Mouse (Mus musculus) midbrain, embryonic 10.5 days (tissue): ENCODE data around the gene Ndufaf8. TPM values are rescaled to one million over a fixed set of nuclear protein-coding genes. Genes with fewer than 3 reads are reported as not detected.
A peak's percentile ranks its signal among the peaks of the same experiment; 100 is the strongest.

Source experiments
- DNase-seq: peaks from one replicate; pipeline ENCODE4 v3.0.0-alpha.2; 2017; ENCODE audit warnings: low spot score
- H3K27ac ChIP-seq: fragments of 300-500 bp; sonication (generic); replicated peaks from 2 replicates; pipeline ENCODE4 v1.5.1; 2016; ENCODE audit warnings: mild to moderate bottlenecking
- H3K27me3 ChIP-seq: fragments of 300-500 bp; sonication (generic); 2 replicates; pipeline ENCODE4 v1.6.1; 2016; ENCODE audit warnings: low read depth, mild to moderate bottlenecking; ENCODE audit not compliant: poor library complexity, severe bottlenecking
- H3K36me3 ChIP-seq: fragments of 300-500 bp; sonication (generic); 2 replicates; pipeline ENCODE4 v1.6.1; 2016; ENCODE audit warnings: mild to moderate bottlenecking, moderate library complexity
- H3K4me1 ChIP-seq: fragments of 300-500 bp; sonication (generic); 2 replicates; pipeline ENCODE4 v1.6.1; 2016
- H3K4me3 ChIP-seq: fragments of 300-500 bp; sonication (generic); 2 replicates; pipeline ENCODE4 v1.5.1; 2016; ENCODE audit warnings: mild to moderate bottlenecking, moderate library complexity
- H3K9me3 ChIP-seq: fragments of 300-500 bp; sonication (generic); replicated peaks from 2 replicates; pipeline ENCODE4 v1.6.1; 2016; ENCODE audit warnings: mild to moderate bottlenecking
- WGBS: fragments of 180-500 bp; shearing (Covaris S2); methylation state at CpG from one replicate; pipeline ENCODE4 v1.1.7; 2016; 5-methylcytosine and 5-hydroxymethylcytosine counted together
- polyA plus RNA-seq: library from polyadenylated mRNA; unstranded; fragments of >200 nt; fragmentation: Nextera tagmentation; extraction: Ambion mirVana; gene quantifications from 2 replicates; pipeline ENCODE4 v1.2.1, GENCODE M21; 2016

Ndufaf8 gene
- polyA plus RNA-seq, 1 experiment from 2014 or later = 91.0 TPM

DNA sequence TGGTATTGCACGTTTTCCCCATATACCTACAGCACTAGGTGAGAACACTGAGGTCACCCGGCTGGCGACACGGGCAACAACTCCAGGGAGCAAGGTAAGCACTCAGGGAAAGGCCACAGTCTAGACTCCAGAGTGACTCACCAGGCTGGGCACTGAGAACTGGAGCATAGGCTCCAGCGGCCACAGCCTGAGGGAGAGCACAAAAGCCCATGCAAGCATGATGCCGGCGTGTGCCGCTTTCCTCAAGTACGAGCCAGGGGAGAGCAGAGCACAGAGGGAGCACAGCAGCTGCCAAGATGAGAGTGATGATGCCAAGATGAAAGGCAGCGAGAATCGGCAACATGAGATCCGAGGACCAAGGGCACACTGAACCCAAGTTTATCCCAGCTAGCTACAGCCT, 23.4 kb downstream of the Ndufaf8 start:
- peaks cover 64% of the 10 kb centered on the region for H3K36me3 ChIP-seq
- no peaks in the 10 kb centered on the region for H3K4me1 ChIP-seq
- no peak overlapping the region for H3K4me3 ChIP-seq
- no peaks in the 10 kb centered on the region for H3K9me3 ChIP-seq
- no peak overlapping the region for H3K27ac ChIP-seq
- no peaks in the 10 kb centered on the region for H3K27me3 ChIP-seq
- DNase-seq = no peak
- 95% methylated on average over 12 of the region's 12 CpGs for WGBS

DNA sequence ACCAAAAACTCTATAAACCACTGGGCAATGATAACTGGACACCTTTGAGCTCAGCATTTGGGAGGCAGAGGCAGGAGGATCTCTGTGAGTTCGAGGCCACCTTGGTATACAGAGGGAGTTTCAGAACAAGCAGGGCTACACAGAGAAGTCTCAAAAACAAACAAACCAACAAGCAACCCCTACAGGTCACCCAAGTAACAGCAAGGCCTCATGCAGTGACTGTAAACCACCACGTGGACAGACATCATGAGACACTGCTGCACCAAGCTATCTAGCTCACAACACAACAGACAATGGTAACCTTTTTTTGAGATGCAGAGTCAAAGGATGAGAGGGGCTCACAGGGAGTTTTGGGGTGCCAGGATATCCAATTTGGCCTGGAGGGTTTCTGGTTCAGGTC, 28.1 kb downstream of the Ndufaf8 start:
- no peak for DNase-seq
- H3K27ac ChIP-seq = no peak overlapping the region
- H3K9me3 ChIP-seq = no peaks in the 10 kb centered on the region
- no peaks in the 10 kb centered on the region for H3K4me1 ChIP-seq
- H3K36me3 ChIP-seq = peaks cover 73% of the 10 kb centered on the region
- no peak overlapping the region for H3K4me3 ChIP-seq
- H3K27me3 ChIP-seq = no peaks in the 10 kb centered on the region
- WGBS = 89% methylated on average over 2 of the region's 2 CpGs

DNA sequence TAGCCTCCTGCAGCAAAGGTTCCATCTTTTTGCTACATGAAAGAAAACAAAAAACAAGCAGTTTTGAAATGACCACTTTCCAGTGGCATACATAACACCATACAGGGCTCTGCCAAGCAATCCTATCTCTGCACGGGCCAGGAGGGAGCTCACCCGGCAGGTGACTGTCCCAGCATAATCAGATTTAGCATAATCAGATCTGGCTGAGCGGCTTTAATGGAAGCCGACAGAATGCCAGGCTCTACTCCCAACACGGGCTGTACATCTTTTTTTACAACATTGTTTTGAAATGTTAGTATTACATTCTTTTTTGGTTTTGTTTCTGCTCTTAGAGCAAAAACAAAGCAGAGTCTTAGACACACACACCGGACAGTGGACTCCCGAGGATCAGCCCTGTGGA, 30.6 kb downstream of the Ndufaf8 start:
- no peaks in the 10 kb centered on the region for H3K9me3 ChIP-seq
- H3K27me3 ChIP-seq = no peaks in the 10 kb centered on the region
- no peak overlapping the region for H3K27ac ChIP-seq
- H3K4me1 ChIP-seq = no peaks in the 10 kb centered on the region
- WGBS = 80% methylated on average over 7 of the region's 7 CpGs
- H3K36me3 ChIP-seq = peaks cover 82% of the 10 kb centered on the region
- no peak overlapping the region for H3K4me3 ChIP-seq
- no peak for DNase-seq

DNA sequence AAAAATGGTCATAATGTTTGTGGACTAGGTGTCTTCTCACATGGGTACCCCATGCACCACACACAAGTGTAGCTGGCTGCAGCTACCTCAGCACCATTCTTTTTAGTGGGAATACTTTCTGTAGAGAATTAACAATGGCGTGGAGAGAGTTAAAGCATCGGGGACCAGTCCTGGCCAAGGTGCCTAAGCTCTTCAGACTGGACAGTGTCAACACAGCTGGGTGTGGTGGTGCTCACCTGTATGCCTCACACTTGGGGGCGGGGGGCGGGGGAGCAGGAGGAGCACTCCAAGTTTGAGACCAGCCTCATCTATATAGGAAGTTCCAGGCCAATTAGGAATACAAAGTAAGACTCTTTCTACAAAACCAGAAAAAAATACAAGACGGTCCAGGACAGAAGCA, 35.4 kb downstream of the Ndufaf8 start:
- no peaks in the 10 kb centered on the region for H3K27me3 ChIP-seq
- no peak overlapping the region for H3K27ac ChIP-seq
- no peak for DNase-seq
- WGBS = 95% methylated on average over 5 of the region's 5 CpGs
- H3K4me3 ChIP-seq = no peak overlapping the region
- H3K4me1 ChIP-seq = peaks cover 26% of the 10 kb centered on the region
- H3K9me3 ChIP-seq = no peaks in the 10 kb centered on the region
- H3K36me3 ChIP-seq = peaks cover 82% of the 10 kb centered on the region

DNA sequence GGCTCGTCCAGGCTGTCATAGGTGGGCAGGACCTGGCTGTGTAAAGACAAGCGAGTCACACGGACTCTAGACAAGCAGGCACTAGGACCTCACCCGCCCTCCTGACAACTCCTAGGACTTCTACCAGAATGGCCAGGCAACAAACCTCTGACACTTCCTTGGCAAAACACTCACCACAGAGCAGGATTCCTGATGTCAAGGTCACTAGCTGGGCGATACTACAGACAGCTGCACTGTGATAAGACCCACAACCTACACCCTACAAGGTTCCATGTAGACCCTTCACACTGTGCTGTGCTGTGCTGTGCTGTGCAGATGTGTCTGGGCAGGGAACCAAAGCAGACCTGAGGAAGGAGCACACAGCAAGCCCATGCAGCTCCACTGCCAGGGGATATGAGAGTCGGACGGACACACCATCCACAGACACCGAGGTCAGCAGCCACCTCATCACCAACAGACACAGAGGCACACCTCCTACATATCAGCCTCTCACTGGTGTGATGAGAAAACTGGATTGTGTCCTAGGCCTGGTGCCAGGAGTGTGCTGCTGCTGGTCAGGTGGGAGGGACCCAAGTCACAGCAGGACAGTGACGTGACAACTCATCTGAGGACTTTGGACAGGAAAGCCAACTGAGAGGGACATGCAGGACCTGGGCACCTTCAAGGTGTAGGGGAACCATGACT, 36.3 kb downstream of the Ndufaf8 start:
- H3K27me3 ChIP-seq = no peaks in the 10 kb centered on the region
- no peak overlapping the region for H3K27ac ChIP-seq
- DNase-seq = no peak
- H3K4me1 ChIP-seq = peaks cover 26% of the 10 kb centered on the region
- no peak overlapping the region for H3K4me3 ChIP-seq
- 95% methylated on average over 9 of the region's 9 CpGs for WGBS
- peaks cover 82% of the 10 kb centered on the region for H3K36me3 ChIP-seq
- no peaks in the 10 kb centered on the region for H3K9me3 ChIP-seq

DNA sequence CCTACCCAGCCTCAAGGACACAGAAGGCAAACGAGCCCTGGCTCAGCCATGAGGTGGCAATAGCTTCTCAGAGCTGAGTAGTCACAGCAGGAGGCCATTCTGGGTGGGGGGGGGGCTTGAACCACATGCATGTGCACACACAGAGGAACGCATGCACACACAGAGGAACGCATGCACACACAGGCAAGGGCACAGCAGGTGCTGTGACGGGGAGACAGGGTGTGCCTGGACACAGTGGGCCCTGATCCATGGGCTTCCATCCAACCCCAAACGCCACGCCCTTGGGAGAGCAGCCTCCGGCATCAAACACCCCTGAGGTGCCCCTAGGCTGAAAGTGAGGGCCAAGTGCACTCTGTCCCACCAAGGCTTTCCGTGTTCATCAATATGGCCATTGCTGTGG, 37.5 kb downstream of the Ndufaf8 start:
- Histone ChIP-seq H3K36me3 (peaks cover 76% of the 10 kb centered on the region), H3K9me3 (no peaks in the 10 kb centered on the region), H3K27ac (peak overlapping the region; percentile 23; the same call in 1 of the 2 replicates), H3K4me3 (no peak overlapping the region), H3K27me3 (no peaks in the 10 kb centered on the region), H3K4me1 (peaks cover 29% of the 10 kb centered on the region)
- 91% methylated on average over 8 of the region's 8 CpGs for WGBS
- DNase-seq = no peak

DNA sequence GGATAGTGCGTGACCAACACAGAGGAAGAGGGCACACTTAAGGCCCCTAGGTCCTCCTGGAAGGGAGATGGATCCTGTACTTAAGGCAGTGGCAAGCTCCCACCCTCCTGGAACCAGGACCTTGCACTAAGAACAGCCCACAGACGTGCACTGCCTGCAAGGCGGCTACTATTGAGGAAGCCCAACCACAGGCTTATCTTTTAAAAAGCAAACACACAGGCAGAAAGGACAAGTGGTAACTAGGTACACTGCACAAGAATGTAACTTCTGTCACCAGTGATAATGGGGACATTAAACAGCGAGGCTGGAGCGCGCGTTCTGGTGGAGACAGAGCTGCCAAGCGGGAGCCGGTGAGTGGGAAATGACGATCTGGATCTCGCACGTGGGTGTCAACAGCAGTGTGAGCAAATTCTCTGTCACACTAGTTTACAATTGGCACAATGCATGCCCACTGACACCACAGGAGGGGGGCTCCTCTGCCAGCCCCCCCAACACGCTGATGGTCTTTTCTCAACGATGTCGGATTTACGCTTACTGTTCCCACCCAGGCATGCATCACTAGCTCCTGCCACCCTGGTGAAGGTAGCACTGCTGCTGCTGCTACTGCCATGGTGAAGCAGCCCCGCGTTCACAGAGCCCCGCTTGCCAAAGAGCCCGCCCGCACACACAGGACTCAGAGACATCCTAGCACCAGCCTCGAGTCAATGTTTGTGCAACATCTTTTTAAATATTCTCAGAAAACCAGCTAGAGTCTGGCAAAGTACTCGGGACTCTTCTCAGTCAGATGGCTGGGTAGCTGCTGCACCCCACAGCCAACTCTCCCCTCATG, 38.3 kb downstream of the Ndufaf8 start:
- Histone ChIP-seq H3K4me1 (peaks cover 29% of the 10 kb centered on the region), H3K27me3 (no peaks in the 10 kb centered on the region), H3K36me3 (peaks cover 70% of the 10 kb centered on the region), H3K4me3 (no peak overlapping the region), H3K9me3 (no peaks in the 10 kb centered on the region), H3K27ac (peak overlapping the region; percentile 30; the same call in 1 of the 2 replicates)
- WGBS = 75% methylated on average over 23 of the region's 23 CpGs
- no peak for DNase-seq

DNA sequence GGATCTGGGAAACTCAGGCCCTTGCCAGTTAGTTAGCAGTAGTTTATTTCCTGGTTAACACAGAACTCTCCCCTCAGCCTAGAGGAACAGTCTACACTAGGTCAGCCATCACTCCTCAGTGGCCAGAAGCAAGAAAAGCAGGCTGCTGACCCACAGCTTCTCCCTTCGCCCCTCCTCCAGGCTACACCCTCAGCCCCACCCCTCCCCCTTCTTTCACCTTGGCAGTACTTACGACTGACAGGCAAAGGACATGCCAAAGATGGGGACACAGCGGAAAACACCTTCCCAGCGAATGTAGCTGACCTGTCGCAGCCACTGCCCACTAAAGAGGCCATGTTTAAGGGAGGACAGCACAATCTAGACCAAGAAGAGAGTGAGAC, 38.9 kb downstream of the Ndufaf8 start:
- H3K27ac ChIP-seq = no peak overlapping the region
- WGBS = 58% methylated on average over 5 of the region's 5 CpGs
- no peaks in the 10 kb centered on the region for H3K9me3 ChIP-seq
- peaks cover 32% of the 10 kb centered on the region for H3K4me1 ChIP-seq
- DNase-seq = no peak
- no peak overlapping the region for H3K4me3 ChIP-seq
- H3K27me3 ChIP-seq = no peaks in the 10 kb centered on the region
- H3K36me3 ChIP-seq = peaks cover 64% of the 10 kb centered on the region

DNA sequence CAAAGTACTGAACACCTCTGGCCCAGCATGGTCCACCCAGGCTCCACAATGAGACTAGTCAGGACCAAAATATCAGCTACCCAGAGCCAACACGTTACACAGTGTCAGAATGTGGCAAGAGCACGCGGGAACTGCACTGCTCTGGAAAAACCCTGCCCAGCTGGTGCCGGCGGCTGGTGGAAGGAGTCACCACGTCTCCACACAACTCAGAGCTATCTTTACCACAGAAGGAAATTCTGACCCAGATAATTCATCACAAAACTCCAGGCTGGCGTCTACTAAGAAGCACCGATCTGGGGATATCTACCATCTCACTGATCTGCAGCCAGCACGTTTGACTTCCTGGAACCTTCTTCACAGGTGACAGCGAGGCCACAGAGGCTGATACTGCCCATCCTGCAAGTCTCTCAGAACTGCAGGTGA, 40.6 kb downstream of the Ndufaf8 start:
- Histone ChIP-seq H3K27me3 (no peaks in the 10 kb centered on the region), H3K9me3 (no peaks in the 10 kb centered on the region), H3K4me3 (no peak overlapping the region), H3K4me1 (peaks cover 37% of the 10 kb centered on the region), H3K36me3 (peaks cover 65% of the 10 kb centered on the region), H3K27ac (no peak overlapping the region)
- no peak for DNase-seq
- 94% methylated on average over 10 of the region's 10 CpGs for WGBS

DNA sequence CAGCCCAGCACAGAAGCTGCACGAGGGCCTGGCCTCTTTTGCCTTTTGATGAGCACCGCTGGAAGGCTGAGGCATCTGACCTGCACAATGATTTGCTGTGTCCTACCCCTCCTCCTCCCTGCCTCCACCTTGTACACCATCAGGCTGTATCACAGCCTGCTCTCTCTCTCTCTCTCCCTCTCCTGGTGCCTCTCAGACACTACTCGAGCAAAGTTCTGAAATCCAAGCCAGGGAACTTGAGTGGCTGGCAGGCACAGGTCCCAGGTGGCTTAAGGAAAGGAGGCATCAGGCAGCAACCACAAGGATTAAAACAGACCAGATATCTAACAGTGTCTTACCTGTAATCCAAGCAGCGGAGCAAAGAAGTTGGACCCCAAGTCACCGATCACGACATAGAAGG, 41.5 kb downstream of the Ndufaf8 start:
- Histone ChIP-seq H3K4me1 (peaks cover 43% of the 10 kb centered on the region), H3K4me3 (no peak overlapping the region), H3K27me3 (no peaks in the 10 kb centered on the region), H3K9me3 (no peaks in the 10 kb centered on the region), H3K36me3 (peaks cover 56% of the 10 kb centered on the region), H3K27ac (no peak overlapping the region; the same call in 1 of the 2 replicates)
- WGBS = 81% methylated on average over 6 of the region's 6 CpGs
- DNase-seq = no peak

DNA sequence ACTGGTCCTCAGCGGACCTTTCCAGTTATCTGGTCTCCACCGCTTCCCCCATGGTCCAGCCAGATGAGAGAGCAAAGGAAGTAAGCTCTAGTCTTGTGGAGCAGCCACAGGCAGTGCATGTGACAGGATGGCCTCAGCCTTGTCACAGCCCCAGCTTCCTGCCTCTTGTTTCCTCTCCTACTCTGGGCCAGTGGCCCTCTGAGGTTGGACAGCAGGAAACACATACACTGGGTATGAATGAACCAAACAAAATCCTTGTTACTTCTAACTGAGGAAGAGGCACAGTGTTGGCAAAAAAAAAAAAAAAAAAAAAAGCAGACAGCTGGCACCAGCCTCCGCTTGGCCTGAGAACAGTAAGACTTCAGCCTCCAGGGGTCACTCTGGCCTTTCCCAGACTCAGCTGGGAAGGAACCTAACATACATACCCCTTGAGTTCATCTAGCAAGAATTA, 43.9 kb downstream of the Ndufaf8 start:
- Histone ChIP-seq H3K4me3 (no peak overlapping the region), H3K4me1 (peaks cover 26% of the 10 kb centered on the region), H3K9me3 (no peaks in the 10 kb centered on the region), H3K36me3 (peaks cover 48% of the 10 kb centered on the region), H3K27ac (0 out of 2 replicates have a peak overlapping the region, but pooled peaks have one; percentile 1), H3K27me3 (no peaks in the 10 kb centered on the region)
- WGBS = 82% methylated on average over 3 of the region's 3 CpGs
- DNase-seq = no peak

DNA sequence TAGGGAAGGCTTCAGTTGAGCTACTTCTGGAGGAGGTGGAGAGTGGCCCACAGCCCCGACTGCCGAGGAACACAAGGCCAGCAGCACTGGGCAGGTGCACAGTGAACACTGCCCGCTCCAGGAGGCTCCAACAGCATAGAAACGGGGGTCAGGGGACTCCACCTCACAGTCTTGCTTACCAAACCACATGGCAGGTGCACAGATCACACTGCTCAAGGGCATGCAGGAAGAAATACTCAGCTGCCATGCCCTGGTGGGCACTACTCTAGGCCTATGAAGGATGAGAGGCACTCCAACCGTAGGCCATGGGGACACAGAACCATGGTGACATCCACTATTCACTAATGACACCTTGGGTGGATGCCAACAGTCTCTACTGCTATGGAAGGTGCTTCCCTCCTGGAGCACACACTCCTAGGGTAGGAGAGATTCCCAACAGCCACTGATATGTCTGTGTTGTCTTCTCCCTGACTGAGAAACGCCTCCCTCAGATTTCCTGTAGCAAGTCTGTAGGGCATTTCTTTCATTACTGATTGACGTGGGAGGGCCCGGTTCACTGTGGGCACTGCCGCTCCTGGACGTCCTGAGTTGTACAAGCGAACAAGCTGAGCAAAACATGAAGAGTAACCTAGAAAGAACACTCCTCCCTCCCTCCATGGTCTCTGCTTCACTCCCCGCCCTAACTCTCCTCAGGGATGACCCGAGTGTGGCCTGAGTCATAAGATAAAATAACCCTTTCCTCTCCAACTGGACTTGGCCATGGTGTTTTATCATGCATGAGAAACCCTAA, 45.2 kb downstream of the Ndufaf8 start:
- H3K27ac ChIP-seq = 0 out of 2 replicates have a peak overlapping the region, but pooled peaks have one; percentile 33

More for the DNA sequence above, 45.2 kb downstream of the Ndufaf8 start:
- peaks cover 18% of the 10 kb centered on the region for H3K4me1 ChIP-seq
- H3K36me3 ChIP-seq = peaks cover 40% of the 10 kb centered on the region
- H3K4me3 ChIP-seq = no peak overlapping the region
- H3K27me3 ChIP-seq = no peaks in the 10 kb centered on the region
- WGBS = 83% methylated on average over 13 of the region's 13 CpGs
- DNase-seq = no peak
- H3K9me3 ChIP-seq = no peaks in the 10 kb centered on the region
